Mouse (Mus musculus) c-Kit-positive CD71-positive TER-119-positive erythroid progenitor cells, embryonic 14.5 days (primary cell): ENCODE data around the gene Galp.
"Not testable (repeated sequence)": the region's sequence is repeated elsewhere in the genome, so short reads cannot be mapped to it uniquely, and the experiment has no call there.

Experiments used
- DNase-seq: peaks from one replicate; pipeline ENCODE4 v3.0.0-alpha.2; 2013; ENCODE audit warnings: low spot score

The Galp gene

DNA sequence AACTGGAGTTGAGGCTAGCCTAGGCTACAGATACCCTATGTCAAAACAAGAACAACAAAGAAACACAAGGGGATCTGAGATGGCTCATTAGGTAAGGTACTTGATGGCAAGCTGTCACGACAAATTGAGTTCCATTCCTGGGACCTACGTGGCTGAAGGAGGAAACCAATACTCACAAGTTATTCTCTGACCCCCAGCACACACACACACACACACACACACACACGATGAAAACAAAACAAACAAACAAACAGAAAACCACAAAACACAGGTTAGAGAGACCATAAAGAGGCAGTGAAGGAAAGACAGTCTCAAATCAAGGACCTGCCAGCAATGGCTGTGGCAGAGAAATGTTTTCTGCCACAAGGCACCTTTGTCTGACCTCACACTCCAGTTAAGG, at the start of gene Galp:
Gene Galp (plus strand): TSS at position 301 of the 400 bp plus-strand sequence.
- DNase-seq = no peak

DNA sequence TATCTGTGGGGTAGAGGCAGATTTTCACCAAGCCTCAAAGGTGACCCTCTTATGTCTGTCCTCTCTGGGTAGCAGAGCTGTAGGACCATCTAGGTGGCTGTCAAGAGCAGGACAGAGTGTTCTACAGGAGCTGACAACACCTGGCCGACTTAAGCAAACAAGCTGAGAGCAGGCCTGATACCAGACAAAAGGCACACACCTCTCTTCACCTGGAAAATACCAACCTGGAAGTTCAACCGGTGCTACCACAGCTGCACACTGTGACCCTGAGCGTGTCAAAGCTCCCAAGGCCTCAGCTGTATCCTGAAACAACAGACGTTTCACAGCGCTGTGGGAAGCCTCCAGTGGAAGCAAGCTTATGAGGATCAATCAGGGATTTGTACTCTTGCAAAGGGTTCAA, 49.2 kb upstream of the Galp start:
- DNase-seq = no peak

DNA sequence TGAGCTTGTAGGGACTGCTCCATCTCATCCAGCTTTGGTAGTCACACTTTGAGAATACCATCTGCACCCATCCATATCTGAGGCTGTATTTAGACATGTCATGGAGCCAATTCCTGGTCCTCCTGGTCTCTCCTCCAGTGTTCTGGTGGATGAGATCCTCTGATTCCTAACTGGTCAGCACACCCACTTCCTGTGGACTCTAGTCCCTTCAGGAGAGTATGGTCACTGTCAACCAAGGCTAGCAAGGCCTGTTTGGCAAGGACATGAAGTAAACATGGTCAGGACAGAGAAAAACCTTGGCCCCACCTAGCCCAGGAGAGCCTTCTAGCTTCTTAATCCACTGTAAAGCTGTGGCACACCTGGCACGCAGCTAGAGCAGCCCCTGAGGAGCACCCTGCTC, 45.6 kb upstream of the Galp start:
- no peak for DNase-seq

- no peak for DNase-seq
Measured at GRCm38 (mm10) chr7:6152036-6152435, 44.9 kb upstream of the Galp start.

- DNase-seq = no peak
Measured at GRCm38 (mm10) chr7:6153131-6153530, 43.8 kb upstream of the Galp start.

DNA sequence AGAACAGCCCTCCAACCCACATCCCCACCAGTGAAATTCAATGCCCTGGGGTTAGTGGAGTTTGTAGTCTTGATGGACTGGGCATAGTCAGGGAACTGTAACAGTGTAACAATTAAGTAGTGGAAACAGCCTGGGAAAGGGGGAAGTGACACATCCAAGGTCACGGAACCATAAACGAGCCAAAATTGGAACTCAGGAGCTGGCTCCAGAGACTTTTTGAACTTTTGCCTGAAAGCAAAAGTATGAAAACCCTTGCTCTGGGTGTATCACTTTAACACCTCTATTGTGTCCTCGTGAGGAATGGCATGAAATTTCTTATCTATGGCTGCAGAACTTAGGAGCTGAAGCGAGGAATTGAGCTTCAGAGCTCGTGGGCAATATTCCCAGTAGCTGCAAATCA, 42.7 kb upstream of the Galp start:
- DNase-seq = no peak

DNA sequence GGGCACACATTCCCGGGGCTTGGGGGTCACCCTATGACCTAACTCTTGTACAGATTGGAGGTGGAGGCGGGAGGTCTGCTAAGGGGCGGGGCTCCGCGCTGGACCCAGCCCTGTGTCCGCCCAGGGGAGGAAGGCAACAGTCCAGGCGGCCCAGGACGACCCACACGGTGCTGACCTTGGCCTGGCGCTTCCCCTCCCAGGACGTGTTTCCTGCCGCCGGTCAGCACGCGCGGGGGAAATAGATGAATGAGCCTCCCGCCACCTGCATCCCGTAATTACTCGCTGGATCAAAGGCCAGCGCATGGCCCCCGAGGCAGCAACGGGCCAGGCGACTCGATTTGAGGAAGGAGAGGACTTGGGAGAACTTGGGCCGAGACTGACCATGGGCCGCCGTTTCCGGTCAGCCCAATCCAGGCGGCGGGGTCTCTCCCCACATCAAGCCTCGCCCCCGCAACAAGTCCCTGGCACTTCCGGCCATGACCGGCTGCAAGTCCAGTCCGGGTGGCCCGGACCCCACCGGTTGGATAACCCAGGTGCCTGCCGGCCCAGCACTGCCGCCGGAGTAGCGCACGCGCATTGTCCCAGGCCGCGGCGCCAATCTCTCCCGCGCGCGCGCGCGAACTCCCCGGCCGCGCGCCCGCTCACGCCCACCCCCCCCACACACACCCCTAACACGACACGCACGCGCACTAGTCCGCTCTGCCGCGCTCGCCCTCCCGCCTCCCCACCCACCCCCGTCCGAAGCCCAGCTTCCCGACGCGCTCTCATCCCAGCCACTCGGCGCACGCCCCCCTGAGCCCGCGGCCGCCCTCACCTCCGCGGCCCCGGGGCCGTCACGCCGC, 41.6 kb upstream of the Galp start:
- peak; percentile 59 for DNase-seq

DNA sequence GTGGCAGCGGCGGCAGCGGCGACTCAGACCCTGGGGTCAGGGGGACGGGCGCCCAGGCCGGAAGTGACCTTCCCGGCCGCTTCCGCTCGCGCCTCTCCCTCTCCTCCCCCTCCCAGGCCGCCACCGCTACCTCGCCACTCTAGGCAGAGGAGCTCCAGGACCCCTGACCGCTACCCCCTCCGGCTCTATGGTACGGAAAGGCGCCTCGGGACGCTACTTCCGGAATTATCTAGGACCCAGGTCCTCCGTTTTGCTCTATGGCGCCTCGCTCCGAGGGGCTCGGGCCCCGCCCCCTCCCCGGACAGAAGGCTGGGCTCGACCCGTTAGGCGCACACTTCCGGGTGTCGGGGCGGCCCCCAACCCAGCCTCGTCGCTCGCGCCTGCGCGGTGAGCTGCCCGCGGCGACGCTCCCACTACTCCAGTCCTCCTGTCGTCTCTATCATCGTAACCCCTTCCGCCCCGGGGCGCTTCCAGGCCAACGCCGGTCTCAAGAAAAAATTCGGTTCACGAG, 40.9 kb upstream of the Galp start, which contains the start of gene Zfp787:
Gene Zfp787 (minus strand): TSS at position 97 of the 511 bp plus-strand sequence.
- DNase-seq = peak; percentile 65

DNA sequence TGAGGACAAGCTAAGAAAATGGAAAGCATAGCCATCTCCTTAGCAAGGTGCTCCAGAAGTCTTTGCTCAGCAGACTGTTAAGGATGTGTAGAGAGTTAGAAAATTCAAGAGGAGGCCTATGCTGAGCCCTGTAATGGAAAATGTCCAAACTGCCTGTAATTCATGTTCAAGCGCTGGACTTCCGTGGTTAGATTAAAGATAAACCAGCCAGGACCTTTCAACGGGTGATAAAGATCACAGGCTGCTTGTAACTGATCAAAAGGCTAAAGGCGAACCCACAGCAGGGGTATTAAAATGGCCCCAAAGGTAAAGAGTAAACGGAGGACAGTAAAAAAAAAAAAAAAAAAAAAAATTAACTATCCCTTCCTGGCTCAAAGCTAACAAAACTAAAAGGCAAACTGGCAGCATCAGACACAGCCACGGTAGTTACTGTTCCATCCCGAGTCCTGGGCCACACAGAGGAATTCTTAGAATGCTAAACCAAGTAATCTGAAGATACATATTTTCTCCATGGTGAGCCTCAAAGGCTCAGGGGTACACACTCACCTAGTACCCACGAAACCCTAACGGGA, 39.9 kb upstream of the Galp start:
- peak; percentile 16 for DNase-seq

DNA sequence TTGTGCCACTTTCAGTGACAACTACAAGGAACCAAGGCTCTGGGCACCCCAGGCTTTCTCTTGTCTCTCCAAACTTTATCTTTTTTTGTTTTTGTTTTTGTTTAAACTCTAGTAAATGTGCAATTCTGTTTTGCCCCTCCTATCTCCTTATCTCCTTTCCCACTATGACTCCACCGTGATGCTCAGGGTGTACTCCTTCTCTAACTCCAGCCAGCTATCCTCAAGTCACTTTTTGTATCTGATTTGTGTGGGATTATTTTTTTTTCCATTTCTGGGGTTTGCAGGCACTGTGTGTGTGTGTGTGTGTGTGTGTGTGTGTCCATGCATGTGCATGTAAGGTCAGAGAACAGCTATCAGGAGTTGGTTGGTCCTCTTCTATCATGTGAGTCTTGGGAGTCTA, 39.4 kb upstream of the Galp start:
- no peak for DNase-seq

DNA sequence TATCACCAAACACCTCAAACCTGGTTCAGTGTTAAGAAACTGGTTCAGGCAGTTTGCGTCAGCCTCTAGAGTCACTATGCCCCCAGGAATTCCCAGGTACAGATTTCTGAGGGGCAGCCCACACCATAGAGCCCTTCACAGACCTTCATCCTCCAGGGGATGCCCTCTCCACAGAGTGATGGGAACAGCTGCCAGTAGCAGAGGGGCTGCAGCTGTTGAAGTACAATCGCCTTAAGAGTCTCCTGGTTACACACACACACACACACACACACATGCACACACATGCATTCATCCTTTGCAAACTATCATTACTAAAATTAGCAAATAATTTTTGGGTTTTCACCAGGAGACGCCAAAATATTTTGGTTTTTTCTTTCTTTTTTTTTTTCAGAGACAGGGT, 37.3 kb upstream of the Galp start:
- DNase-seq = no peak

DNA sequence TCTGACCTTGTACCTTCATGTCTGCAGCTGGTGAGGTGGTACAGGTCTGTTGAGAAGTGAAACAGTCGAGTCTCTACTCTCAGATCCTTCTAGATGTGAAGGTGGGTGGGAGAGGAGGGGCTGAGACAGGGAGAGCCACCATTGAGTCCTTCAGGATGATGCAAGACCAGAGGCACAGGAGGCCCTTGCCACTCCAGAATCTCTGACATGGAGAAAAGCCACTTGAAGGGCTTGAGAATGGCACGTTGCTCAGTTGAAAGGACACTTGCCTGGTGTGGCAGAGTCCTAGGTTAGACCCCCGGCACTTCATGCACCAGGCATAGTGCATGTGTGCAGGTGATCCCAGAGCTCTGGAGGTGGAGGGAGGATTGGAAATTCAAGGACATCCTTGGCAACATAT, 35.3 kb upstream of the Galp start:
- no peak for DNase-seq

- DNase-seq = no peak
Measured at GRCm38 (mm10) chr7:6162172-6162571, 34.7 kb upstream of the Galp start.

DNA sequence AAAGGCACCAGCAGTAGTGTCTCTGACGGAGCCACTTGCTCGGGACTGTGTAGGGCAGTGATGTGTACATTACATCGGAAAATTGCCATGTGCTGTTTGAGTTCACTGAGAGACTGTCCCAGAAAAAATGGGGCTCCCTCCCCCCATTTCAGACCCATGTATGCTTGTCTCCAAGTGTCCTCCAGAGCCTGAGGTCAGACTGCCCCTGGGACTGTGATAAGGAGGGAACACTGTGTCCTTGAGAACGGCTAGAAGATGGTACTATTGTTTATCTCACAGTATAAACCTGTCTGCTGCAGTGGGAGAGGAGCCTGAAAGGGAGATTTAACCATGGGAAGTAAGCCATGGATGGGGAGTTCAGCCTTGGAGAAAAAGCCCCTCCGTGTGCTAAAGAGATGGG, 32.2 kb upstream of the Galp start:
- no peak for DNase-seq

- DNase-seq = no peak
Measured at GRCm38 (mm10) chr7:6169403-6169802, 27.5 kb upstream of the Galp start.

GRCm38 (mm10) chr7:6170391-6170790, 26.5 kb upstream of the Galp start:
- DNase-seq = no peak

DNA sequence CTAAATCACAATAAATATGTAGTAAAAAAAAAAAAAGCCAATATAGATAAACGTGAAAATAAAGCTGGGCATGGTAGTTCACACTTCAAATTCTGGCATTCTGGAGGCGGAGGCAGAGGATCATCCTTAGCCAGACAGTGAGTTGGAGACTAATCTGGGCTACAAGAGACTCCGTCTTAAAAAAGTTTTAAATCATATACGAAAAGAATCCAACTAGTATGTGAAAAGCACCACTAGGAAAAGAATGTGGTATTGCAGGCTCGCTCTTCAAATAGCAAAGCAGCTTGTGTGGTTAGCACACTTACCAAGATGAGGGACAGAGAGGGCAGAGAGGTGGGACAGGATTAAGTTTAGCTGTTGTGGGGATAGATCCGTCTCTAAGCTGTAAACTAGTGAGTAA, 26.0 kb upstream of the Galp start:
- no peak for DNase-seq

DNA sequence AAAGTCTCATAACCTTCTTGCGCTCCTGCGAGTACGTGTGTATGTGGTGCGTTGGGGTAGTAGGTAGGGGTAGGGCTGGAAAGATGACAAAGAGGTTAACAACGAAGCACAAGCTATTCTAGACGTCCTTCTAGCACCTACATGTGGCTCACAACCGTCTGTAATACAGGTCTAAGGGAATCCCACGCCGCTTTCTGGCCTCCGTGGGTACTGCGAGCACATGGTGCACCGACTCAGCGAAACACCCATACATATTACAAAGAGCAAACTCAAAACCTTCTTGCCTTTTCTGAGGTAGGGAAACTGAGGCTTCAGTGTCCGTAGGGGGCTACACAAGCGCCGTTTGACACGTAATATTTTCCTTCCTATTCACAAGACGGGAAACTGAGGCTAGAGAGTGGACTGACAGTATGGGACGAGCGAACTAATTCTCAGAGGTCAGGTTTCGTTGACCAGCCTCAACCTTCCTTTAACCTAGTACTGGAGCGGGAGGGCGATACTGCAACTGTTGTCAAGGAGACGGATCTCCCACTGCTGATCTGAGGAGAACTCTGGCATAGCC, 25.4 kb upstream of the Galp start:
- peak; percentile 52 for DNase-seq

GRCm38 (mm10) chr7:6172006-6172649, 24.8 kb upstream of the Galp start, which contains the start of gene Zfp444:
Gene Zfp444, plus strand, starts transcription at chr7:6172226.
- DNase-seq = peak; percentile 91

- DNase-seq = peak; percentile 19
Measured at GRCm38 (mm10) chr7:6172674-6173244, 24.1 kb upstream of the Galp start.

DNA sequence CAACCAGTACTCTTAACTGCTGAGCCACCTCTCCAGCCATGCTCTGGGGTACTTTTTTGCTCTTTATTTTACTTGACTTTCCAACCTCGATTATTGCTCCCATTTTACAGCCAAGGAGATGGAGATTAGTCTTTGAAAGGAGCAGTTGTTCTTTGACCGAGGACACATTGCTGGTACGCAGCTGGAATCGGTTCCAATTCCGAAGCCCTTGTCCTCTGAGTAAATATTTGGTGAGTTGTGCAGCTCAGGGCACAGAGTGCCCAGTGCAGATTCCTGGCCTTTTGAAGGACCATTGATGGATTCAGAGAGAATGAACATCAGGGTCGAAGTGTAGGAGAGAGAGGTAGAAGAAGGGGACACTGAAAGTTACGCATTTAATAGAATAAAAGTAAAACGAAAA, 23.0 kb upstream of the Galp start:
- DNase-seq = no peak

DNA sequence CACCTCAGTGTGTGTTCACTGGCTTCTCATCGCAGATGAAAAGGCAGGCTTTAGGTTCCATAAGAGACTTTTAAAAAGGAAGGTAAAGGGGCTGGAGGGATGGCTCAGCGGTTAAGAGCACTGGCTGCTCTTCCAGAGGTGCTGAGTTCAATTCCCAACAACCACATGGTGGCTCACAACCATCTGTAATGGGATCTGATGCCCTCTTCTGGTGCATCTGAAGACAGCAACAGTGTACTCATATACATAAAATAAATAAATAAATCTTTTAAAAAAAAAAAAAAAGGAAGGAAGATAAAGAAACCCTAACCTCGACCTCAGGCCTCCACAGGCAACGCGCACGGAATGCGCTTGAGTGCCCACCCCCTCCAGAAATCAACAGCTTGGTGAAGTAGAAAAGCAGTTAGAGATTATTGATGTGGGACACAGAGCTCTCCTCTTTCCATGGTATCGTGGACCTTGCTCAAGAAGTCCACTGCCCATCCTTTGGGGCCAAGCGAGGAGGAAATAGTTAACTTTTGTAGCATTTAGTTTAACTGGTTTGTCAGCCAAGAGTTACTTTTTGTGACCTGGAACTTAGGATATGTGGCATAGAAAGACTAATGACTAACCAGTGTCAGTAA, 22.4 kb upstream of the Galp start:
- not testable (repeated sequence) for DNase-seq
